Mouse (Mus musculus) limb, embryonic 10.5 days (tissue): ENCODE data around the gene Myo1f. TPM values are rescaled to one million over a fixed set of nuclear protein-coding genes. Genes with fewer than 3 reads are reported as not detected.

ENCODE experiments used
- DNase-seq: peaks from one replicate; pipeline ENCODE4 v3.0.0-alpha.2; 2017; ENCODE audit warnings: low spot score
- H3K27ac ChIP-seq: fragments of 300-500 bp; sonication (generic); 2 replicates; pipeline ENCODE4 v1.5.1; 2016; ENCODE audit warnings: mild to moderate bottlenecking
- H3K27me3 ChIP-seq: fragments of 300-500 bp; sonication (generic); 2 replicates; pipeline ENCODE4 v1.6.1; 2016; ENCODE audit warnings: low read depth, mild to moderate bottlenecking; ENCODE audit not compliant: poor library complexity, severe bottlenecking
- H3K36me3 ChIP-seq: fragments of 300-500 bp; sonication (generic); 2 replicates; pipeline ENCODE4 v1.6.1; 2016; ENCODE audit warnings: mild to moderate bottlenecking, moderate library complexity
- H3K4me1 ChIP-seq: fragments of 300-500 bp; sonication (generic); 2 replicates; pipeline ENCODE4 v1.6.1; 2016
- H3K4me3 ChIP-seq: fragments of 300-500 bp; sonication (generic); 2 replicates; pipeline ENCODE4 v1.5.1; 2016; ENCODE audit warnings: mild to moderate bottlenecking, moderate library complexity
- H3K9me3 ChIP-seq: fragments of 300-500 bp; sonication (generic); replicated peaks from 2 replicates; pipeline ENCODE4 v1.6.1; 2016; ENCODE audit warnings: mild to moderate bottlenecking
- WGBS: fragments of 180-500 bp; shearing (Covaris S2); methylation state at CpG from one replicate; pipeline ENCODE4 v1.1.7; 2016; 5-methylcytosine and 5-hydroxymethylcytosine counted together
- polyA plus RNA-seq: library from polyadenylated mRNA; unstranded; fragments of >200 nt; fragmentation: Nextera tagmentation; extraction: Ambion mirVana; gene quantifications from 2 replicates; pipeline ENCODE4 v1.2.1, GENCODE M21; 2016

The Myo1f gene
- 1.2 and 2.0 TPM in 2 replicates for polyA plus RNA-seq

GRCm38 (mm10) chr17:33555223-33555855 is at the start of gene Myo1f:
Myo1f (plus strand) TSS chr17:33555707.
- no peak for DNase-seq
- Histone ChIP-seq H3K4me1 (no peaks in the 10 kb centered on the region), H3K27ac (no peak within 1 kb of the TSS), H3K9me3 (no peaks in the 10 kb centered on the region), H3K4me3 (no peak within 1 kb of the TSS), H3K27me3 (no peaks in the 10 kb centered on the region), H3K36me3 (peaks cover 42% of the 10 kb centered on the region)
- 43% methylated on average over 6 of the region's 6 CpGs for WGBS

- H3K27ac ChIP-seq, result no peak overlapping the region
- H3K9me3 ChIP-seq, result no peaks in the 10 kb centered on the region
- no peak for DNase-seq
- 84% methylated on average over 1 of the region's 1 CpGs for WGBS
- no peaks in the 10 kb centered on the region for H3K4me1 ChIP-seq
- H3K27me3 ChIP-seq, result no peaks in the 10 kb centered on the region
- no peak overlapping the region for H3K4me3 ChIP-seq
- H3K36me3 ChIP-seq, result no peaks in the 10 kb centered on the region
Observed at GRCm38 (mm10) chr17:33508386-33508785, 47.1 kb upstream of the Myo1f start.

GRCm38 (mm10) chr17:33510172-33510571 is 45.3 kb upstream of the Myo1f start:
- Histone ChIP-seq H3K4me3 (no peak overlapping the region), H3K27me3 (no peaks in the 10 kb centered on the region), H3K9me3 (no peaks in the 10 kb centered on the region), H3K36me3 (no peaks in the 10 kb centered on the region), H3K4me1 (no peaks in the 10 kb centered on the region), H3K27ac (no peak overlapping the region)
- WGBS, result 91% methylated on average over 5 of the region's 5 CpGs
- no peak for DNase-seq

- Histone ChIP-seq H3K36me3 (no peaks in the 10 kb centered on the region), H3K4me1 (no peaks in the 10 kb centered on the region), H3K27me3 (no peaks in the 10 kb centered on the region), H3K9me3 (no peaks in the 10 kb centered on the region), H3K27ac (no peak overlapping the region), H3K4me3 (no peak overlapping the region)
- WGBS, result 57% methylated on average over 2 of the region's 2 CpGs
- DNase-seq, result no peak
Observed at GRCm38 (mm10) chr17:33512441-33513415, 42.8 kb upstream of the Myo1f start.

- Histone ChIP-seq H3K27me3 (no peaks in the 10 kb centered on the region), H3K27ac (no peak overlapping the region), H3K4me1 (no peaks in the 10 kb centered on the region), H3K36me3 (no peaks in the 10 kb centered on the region), H3K9me3 (no peaks in the 10 kb centered on the region), H3K4me3 (no peak overlapping the region)
- DNase-seq, result no peak
- 88% methylated on average over 5 of the region's 5 CpGs for WGBS
Observed at GRCm38 (mm10) chr17:33513874-33514273, 41.6 kb upstream of the Myo1f start.

- Histone ChIP-seq H3K36me3 (no peaks in the 10 kb centered on the region), H3K27me3 (no peaks in the 10 kb centered on the region), H3K4me1 (peaks cover 34% of the 10 kb centered on the region), H3K27ac (no peak overlapping the region), H3K4me3 (no peak overlapping the region), H3K9me3 (no peaks in the 10 kb centered on the region)
- DNase-seq, result no peak
- WGBS, result 55% methylated on average over 1 of the region's 1 CpGs
Observed at GRCm38 (mm10) chr17:33520366-33520765, 35.1 kb upstream of the Myo1f start.

GRCm38 (mm10) chr17:33523431-33523917 is 32.0 kb upstream of the Myo1f start:
- H3K9me3 ChIP-seq, result no peaks in the 10 kb centered on the region
- H3K27me3 ChIP-seq, result no peaks in the 10 kb centered on the region
- peak overlapping the region; percentile 94 for H3K27ac ChIP-seq
- DNase-seq, result no peak
- H3K4me3 ChIP-seq, result peak overlapping the region; percentile 62
- 6% methylated on average over 13 of the region's 13 CpGs for WGBS
- peaks cover 16% of the 10 kb centered on the region for H3K36me3 ChIP-seq
- peaks cover 45% of the 10 kb centered on the region for H3K4me1 ChIP-seq

GRCm38 (mm10) chr17:33523918-33524755 is 31.4 kb upstream of the Myo1f start, which contains the start of gene Adamts10:
Adamts10 (plus strand) TSS chr17:33524204.
- peaks cover 23% of the 10 kb centered on the region for H3K36me3 ChIP-seq
- H3K9me3 ChIP-seq, result no peaks in the 10 kb centered on the region
- WGBS, result under 1% methylated on average over 44 of the region's 44 CpGs
- DNase-seq, result peak; percentile 88
- peaks cover 45% of the 10 kb centered on the region for H3K4me1 ChIP-seq
- no peaks in the 10 kb centered on the region for H3K27me3 ChIP-seq
- peak within 1 kb of the TSS; percentile 62 for H3K4me3 ChIP-seq
- H3K27ac ChIP-seq, result peak within 1 kb of the TSS; percentile 94

GRCm38 (mm10) chr17:33524806-33525373 is 30.6 kb upstream of the Myo1f start:
- WGBS, result 0% methylated on average over 2 of the region's 2 CpGs
- DNase-seq, result peak; percentile 78

GRCm38 (mm10) chr17:33526506-33526905 is 29.0 kb upstream of the Myo1f start:
- no peaks in the 10 kb centered on the region for H3K27me3 ChIP-seq
- no peak for DNase-seq
- peaks cover 46% of the 10 kb centered on the region for H3K36me3 ChIP-seq
- 84% methylated on average over 3 of the region's 3 CpGs for WGBS
- H3K9me3 ChIP-seq, result no peaks in the 10 kb centered on the region
- no peak overlapping the region for H3K27ac ChIP-seq
- H3K4me1 ChIP-seq, result peaks cover 41% of the 10 kb centered on the region
- no peak overlapping the region for H3K4me3 ChIP-seq

More at GRCm38 (mm10) chr17:33524806-33525373, 30.6 kb upstream of the Myo1f start:
- H3K27me3 ChIP-seq, result no peaks in the 10 kb centered on the region
- peak overlapping the region; percentile 62 for H3K4me3 ChIP-seq
- peaks cover 45% of the 10 kb centered on the region for H3K4me1 ChIP-seq
- H3K9me3 ChIP-seq, result no peaks in the 10 kb centered on the region
- peak overlapping the region; percentile 94 for H3K27ac ChIP-seq
- peaks cover 30% of the 10 kb centered on the region for H3K36me3 ChIP-seq

GRCm38 (mm10) chr17:33539106-33539675 is 16.3 kb upstream of the Myo1f start:
- H3K9me3 ChIP-seq, result no peaks in the 10 kb centered on the region
- H3K36me3 ChIP-seq, result peaks cover 89% of the 10 kb centered on the region
- WGBS, result 95% methylated on average over 3 of the region's 3 CpGs
- H3K4me1 ChIP-seq, result no peaks in the 10 kb centered on the region
- no peak overlapping the region for H3K27ac ChIP-seq
- DNase-seq, result no peak
- no peak overlapping the region for H3K4me3 ChIP-seq
- H3K27me3 ChIP-seq, result no peaks in the 10 kb centered on the region

- WGBS, result 91% methylated on average over 4 of the region's 4 CpGs
- Histone ChIP-seq H3K4me1 (no peaks in the 10 kb centered on the region), H3K9me3 (no peaks in the 10 kb centered on the region), H3K36me3 (peaks cover 89% of the 10 kb centered on the region), H3K4me3 (no peak overlapping the region), H3K27ac (no peak overlapping the region), H3K27me3 (no peaks in the 10 kb centered on the region)
- DNase-seq, result no peak
Observed at GRCm38 (mm10) chr17:33539878-33540277, 15.6 kb upstream of the Myo1f start.
